Mouse (Mus musculus): Measurements from ENCODE around the gene Mettl21a. TPM values are rescaled to one million over a fixed set of nuclear protein-coding genes. Genes with fewer than 3 reads are reported as not detected.
A peak's percentile ranks its signal among the peaks of the same experiment; 100 is the strongest.

Mettl21a gene
- total RNA-seq, 2 experiments from 2014 or later, result 8.1 to 10.6 TPM

DNA sequence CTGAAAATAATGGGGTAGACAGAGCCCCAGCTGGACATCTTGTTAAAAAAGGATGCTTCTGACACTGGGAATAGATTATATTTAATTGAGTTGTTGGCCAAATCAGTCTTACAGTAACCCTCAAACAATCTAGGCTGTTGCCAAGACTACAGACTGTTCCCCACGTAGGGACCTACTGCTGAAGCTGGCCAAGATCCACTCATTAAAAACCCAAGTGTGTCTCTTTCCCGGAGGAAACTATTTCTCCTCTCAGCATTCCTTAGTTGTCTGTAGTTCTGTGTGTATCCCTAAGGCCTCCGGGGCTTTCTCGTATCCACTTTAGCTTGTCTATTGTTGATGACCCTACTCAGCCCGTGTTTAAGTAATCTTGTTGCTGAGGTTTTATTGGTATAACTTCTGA lies 14.5 kb upstream of the Mettl21a start:
- intact Hi-C loops (cut with DNase I), result no loop called here
- TF ChIP-seq CTCF (IDR thresholded peaks at IDR 0.05), result no peak

GRCm38 (mm10) chr1:64625214-64625613 lies 8.2 kb upstream of the Mettl21a start:
- no peak for TF ChIP-seq CTCF (IDR thresholded peaks at IDR 0.05)
- DNase-seq, result no peak
- Histone ChIP-seq H3K27ac (no peak overlapping the region), H3K4me3 (no peak overlapping the region)
- intact Hi-C loops (cut with DNase I), result no loop called here

More for the DNA sequence above, 14.5 kb upstream of the Mettl21a start:
- Histone ChIP-seq H3K27ac (no peak overlapping the region), H3K4me3 (no peak overlapping the region)
- no peak for DNase-seq

- no peak overlapping the region for H3K4me3 ChIP-seq
- H3K27ac ChIP-seq, result no peak overlapping the region
- intact Hi-C loops (cut with DNase I), result loop anchor here (5.0 kb wide), 1 partner anchor 49 kb away; no protein-coding TSS in a partner anchor
- no peak for TF ChIP-seq CTCF (IDR thresholded peaks at IDR 0.05)
- DNase-seq, result no peak
Measured at GRCm38 (mm10) chr1:64623558-64624435, 6.8 kb upstream of the Mettl21a start.

- no peak for DNase-seq
- no peak overlapping the region for H3K4me3 ChIP-seq
- no peak for TF ChIP-seq CTCF (IDR thresholded peaks at IDR 0.05)
- no peak overlapping the region; the same call in 1 of the 2 replicates for H3K27ac ChIP-seq
- intact Hi-C loops (cut with DNase I), result loop anchor here (5.0 kb wide), 1 partner anchor 51 kb away; no protein-coding TSS in a partner anchor
Measured at GRCm38 (mm10) chr1:64621116-64621515, 4.1 kb upstream of the Mettl21a start.

DNA sequence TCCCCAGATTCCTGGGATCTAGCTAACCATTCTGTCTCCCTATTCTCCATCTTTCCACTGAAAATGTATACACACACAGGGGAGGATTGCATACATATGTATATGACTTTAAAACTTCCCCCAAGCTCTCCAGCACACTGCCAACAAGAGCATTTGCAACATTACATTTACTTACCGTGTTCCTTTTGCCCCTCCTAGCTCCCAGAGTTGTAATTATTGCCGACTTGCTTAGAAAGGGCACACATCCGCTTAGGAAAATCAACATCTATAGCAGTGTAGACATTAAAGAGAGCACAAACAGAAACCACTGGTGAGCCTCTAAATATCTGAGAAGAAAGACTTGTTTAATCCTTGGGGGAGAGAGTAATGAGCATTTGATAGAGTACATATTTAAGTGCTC lies 1.2 kb upstream of the Mettl21a start:
- intact Hi-C loops (cut with DNase I), result loop anchor here (5.0 to 10.0 kb wide), 3 partner anchors 307 to 559 kb away; no protein-coding TSS in a partner anchor
- no peak for TF ChIP-seq CTCF (IDR thresholded peaks at IDR 0.05)
- peak overlapping the region; percentile 85 for H3K4me3 ChIP-seq
- DNase-seq, result no peak
- peak overlapping the region; percentile 92 for H3K27ac ChIP-seq

GRCm38 (mm10) chr1:64617715-64617984 lies 608 bp upstream of the Mettl21a start:
- peak; percentile 92 for DNase-seq
- TF ChIP-seq CTCF (IDR thresholded peaks at IDR 0.05), result peak; percentile 100
- H3K27ac ChIP-seq, result peak overlapping the region; percentile 92
- intact Hi-C loops (cut with DNase I), result loop anchor here (1.0 to 10.0 kb wide), 6 partner anchors 73 to 560 kb away; partner anchors contain the start of genes Ccnyl1 and Creb1
- peak overlapping the region; percentile 85 for H3K4me3 ChIP-seq

- intact Hi-C loops (cut with DNase I), result loop anchor here (5.0 to 10.0 kb wide), 3 partner anchors 308 to 561 kb away; no protein-coding TSS in a partner anchor
- Histone ChIP-seq H3K4me3 (peak overlapping the region; percentile 85), H3K27ac (peak overlapping the region; percentile 92)
- no peak for DNase-seq
- TF ChIP-seq CTCF (IDR thresholded peaks at IDR 0.05), result no peak
Measured at GRCm38 (mm10) chr1:64616531-64616880, 536 bp downstream of the Mettl21a start.

DNA sequence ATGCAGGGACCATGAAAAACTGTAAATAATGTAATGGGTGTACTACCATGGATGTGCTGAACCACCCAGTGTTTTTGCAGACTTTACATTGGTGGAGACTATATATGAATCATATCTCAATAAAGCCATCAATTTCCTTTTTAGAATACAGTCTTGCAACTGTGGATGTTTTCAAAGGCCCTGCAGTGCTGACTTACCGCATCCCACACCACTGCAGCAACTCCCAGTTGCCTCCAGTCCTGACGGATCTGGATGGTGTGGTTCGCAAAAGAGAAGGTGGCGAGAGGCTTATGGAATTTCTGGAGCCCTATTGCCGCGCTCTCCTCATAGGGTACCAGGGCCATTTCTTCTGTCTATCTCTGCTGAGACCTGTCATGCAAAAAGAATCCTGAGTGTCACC lies 966 bp downstream of the Mettl21a start:
- TF ChIP-seq CTCF (IDR thresholded peaks at IDR 0.05), result no peak
- intact Hi-C loops (cut with DNase I), result loop anchor here (5.0 to 10.0 kb wide), 3 partner anchors 309 to 561 kb away; no protein-coding TSS in a partner anchor
- peak overlapping the region; percentile 92 for H3K27ac ChIP-seq
- H3K4me3 ChIP-seq, result peak overlapping the region; percentile 85
- no peak for DNase-seq

- DNase-seq, result peak; percentile 35
- peak overlapping the region; percentile 85 for H3K4me3 ChIP-seq
- no peak for TF ChIP-seq CTCF (IDR thresholded peaks at IDR 0.05)
- intact Hi-C loops (cut with DNase I), result loop anchor here (5.0 to 10.0 kb wide), 3 partner anchors 309 to 562 kb away; no protein-coding TSS in a partner anchor
- peak overlapping the region; percentile 92 for H3K27ac ChIP-seq
Measured at GRCm38 (mm10) chr1:64615531-64615991, 1.5 kb downstream of the Mettl21a start.

DNA sequence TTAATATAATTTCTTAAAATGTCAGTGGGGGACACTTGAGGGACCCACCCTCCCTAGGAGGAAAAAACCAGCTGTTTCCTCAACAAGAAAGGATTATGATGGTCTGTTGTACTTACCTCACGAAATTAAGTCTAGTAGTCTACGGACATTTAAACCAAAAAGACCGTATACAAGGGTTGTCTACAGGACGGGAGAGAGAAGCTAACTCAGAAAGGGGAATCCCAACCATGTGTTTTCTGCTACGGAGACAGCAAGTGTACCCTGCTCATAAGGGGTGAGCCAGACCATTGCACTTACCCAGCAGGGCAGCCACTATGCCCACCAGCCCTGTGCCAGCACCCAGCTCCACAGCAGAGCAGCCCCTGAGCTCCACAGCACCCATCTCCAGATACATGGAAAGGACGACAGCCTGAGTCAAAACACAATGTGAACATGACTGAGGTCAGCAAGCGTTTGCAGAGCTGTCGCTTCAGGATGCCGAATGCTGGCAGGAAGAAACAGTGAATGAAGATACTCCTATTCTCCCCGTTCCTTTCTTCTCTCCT lies 2.2 kb downstream of the Mettl21a start:
- peak overlapping the region; percentile 85 for H3K4me3 ChIP-seq
- DNase-seq, result no peak
- intact Hi-C loops (cut with DNase I), result loop anchor here (5.0 to 10.0 kb wide), 3 partner anchors 310 to 562 kb away; no protein-coding TSS in a partner anchor
- no peak for TF ChIP-seq CTCF (IDR thresholded peaks at IDR 0.05)
- peak overlapping the region; percentile 92 for H3K27ac ChIP-seq

GRCm38 (mm10) chr1:64614311-64614710 lies 2.7 kb downstream of the Mettl21a start:
- no peak for DNase-seq
- Histone ChIP-seq H3K4me3 (no peak overlapping the region), H3K27ac (no peak overlapping the region)

GRCm38 (mm10) chr1:64609976-64610375 lies 7.1 kb downstream of the Mettl21a start:
- no peak for DNase-seq
- no peak for TF ChIP-seq CTCF (IDR thresholded peaks at IDR 0.05)
- H3K4me3 ChIP-seq, result no peak overlapping the region; the same call in 1 of the 2 replicates
- peak overlapping the region; percentile 63 for H3K27ac ChIP-seq
- intact Hi-C loops (cut with DNase I), result loop anchor here (10.0 kb wide), 1 partner anchor 315 kb away; no protein-coding TSS in a partner anchor

More at GRCm38 (mm10) chr1:64614311-64614710, 2.7 kb downstream of the Mettl21a start:
- TF ChIP-seq CTCF (IDR thresholded peaks at IDR 0.05), result no peak
- intact Hi-C loops (cut with DNase I), result loop anchor here (10.0 kb wide), 1 partner anchor 310 kb away; no protein-coding TSS in a partner anchor

DNA sequence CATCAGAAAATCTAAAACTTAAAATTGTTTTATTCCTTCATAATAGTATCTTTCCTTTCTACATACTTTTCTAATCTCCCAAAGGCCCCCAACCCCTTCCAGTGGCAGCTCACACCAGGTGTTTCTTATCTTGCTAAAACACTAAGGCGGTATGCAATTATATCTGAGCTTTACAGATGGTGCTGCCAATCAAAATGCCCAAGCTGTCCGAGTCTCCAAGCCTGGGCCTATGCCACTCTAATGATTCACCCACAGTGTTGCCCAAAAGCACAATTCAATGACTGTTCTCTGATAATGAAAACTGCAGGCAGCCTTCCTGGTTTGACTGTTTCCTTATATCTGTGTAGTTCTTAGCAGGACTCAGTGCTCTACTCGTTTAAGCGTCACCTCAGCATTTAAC lies 7.9 kb downstream of the Mettl21a start:
- DNase-seq, result peak; percentile 30
- Histone ChIP-seq H3K4me3 (peak overlapping the region; percentile 7; the same call in 1 of the 2 replicates), H3K27ac (peak overlapping the region; percentile 63)

More for the DNA sequence above, 7.9 kb downstream of the Mettl21a start:
- no peak for TF ChIP-seq CTCF (IDR thresholded peaks at IDR 0.05)
- intact Hi-C loops (cut with DNase I), result no loop called here

Measured in gastrocnemius, adult 2 months (tissue).